Mouse (Mus musculus) inflammation-experienced regulatory T-cells, adult 6 months (primary cell): ENCODE measurements around the gene Gm4340. TPM values are rescaled to one million over a fixed set of nuclear protein-coding genes. Genes with fewer than 3 reads are reported as not detected.
"Not testable (repeated sequence)": the region's sequence is repeated elsewhere in the genome, so short reads cannot be mapped to it uniquely, and the experiment has no call there.

ENCODE experiments used
- ATAC-seq: one replicate; pipeline ENCODE4 v1.8.0; 2017
- polyA plus RNA-seq, 3 experiments: library from polyadenylated mRNA; unstranded; fragments of 100-300 nt; shearing (Covaris generic); gene quantifications; one replicate each; pipeline ENCODE4 v1.2.1; 2017

Gm4340 gene
- not detected for polyA plus RNA-seq

DNA sequence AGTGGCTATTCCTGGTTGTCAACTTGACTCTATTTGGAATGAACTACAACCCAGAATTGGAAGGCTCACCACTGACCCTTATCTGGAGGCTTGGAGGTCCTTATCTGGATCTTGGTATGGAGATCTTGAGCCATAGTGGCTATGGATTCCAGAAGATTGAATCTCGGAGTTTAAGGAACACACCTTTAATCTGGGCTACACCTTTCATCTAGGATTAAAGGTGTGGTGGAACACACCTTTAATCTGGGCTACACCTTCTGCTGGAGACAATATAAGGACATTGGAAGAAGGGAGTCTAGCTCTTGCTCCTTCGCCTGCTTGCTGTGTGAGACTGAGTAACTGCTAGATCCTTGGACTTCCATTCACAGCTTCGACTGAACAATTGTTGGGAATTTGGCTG, at the start of gene Gm4340:
Gene Gm4340, plus strand, starts transcription at position 301 of the 400 bp plus-strand sequence.
- ATAC-seq: not testable (repeated sequence)

DNA sequence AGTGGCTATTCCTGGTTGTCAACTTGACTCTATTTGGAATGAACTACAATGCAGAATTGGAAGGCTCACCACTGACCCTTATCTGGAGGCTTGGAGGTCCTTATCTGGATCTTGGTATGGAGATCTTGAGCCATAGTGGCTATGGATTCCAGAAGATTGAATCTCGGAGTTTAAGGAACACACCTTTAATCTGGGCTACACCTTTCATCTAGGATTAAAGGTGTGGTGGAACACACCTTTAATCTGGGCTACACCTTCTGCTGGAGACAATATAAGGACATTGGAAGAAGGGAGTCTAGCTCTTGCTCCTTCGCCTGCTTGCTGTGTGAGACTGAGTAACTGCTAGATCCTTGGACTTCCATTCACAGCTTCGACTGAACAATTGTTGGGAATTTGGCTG, 42.6 kb upstream of the Gm4340 start, which contains the start of gene Gm6763:
Gene Gm6763, plus strand, starts transcription at position 301 of the 400 bp plus-strand sequence.
- not testable (repeated sequence) for ATAC-seq

DNA sequence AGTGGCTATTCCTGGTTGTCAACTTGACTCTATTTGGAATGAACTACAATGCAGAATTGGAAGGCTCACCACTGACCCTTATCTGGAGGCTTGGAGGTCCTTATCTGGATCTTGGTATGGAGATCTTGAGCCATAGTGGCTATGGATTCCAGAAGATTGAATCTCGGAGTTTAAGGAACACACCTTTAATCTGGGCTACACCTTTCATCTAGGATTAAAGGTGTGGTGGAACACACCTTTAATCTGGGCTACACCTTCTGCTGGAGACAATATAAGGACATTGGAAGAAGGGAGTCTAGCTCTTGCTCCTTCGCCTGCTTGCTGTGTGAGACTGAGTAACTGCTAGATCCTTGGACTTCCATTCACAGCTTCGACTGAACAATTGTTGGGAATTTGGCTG, 34.1 kb upstream of the Gm4340 start, which contains the start of gene Gm8764:
Gene Gm8764, plus strand, starts transcription at position 301 of the 400 bp plus-strand sequence.
- ATAC-seq: not testable (repeated sequence)

DNA sequence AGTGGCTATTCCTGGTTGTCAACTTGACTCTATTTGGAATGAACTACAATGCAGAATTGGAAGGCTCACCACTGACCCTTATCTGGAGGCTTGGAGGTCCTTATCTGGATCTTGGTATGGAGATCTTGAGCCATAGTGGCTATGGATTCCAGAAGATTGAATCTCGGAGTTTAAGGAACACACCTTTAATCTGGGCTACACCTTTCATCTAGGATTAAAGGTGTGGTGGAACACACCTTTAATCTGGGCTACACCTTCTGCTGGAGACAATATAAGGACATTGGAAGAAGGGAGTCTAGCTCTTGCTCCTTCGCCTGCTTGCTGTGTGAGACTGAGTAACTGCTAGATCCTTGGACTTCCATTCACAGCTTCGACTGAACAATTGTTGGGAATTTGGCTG, 25.6 kb upstream of the Gm4340 start, which contains the start of gene Gm21304:
Gene Gm21304, plus strand, starts transcription at position 301 of the 400 bp plus-strand sequence.
- not testable (repeated sequence) for ATAC-seq

DNA sequence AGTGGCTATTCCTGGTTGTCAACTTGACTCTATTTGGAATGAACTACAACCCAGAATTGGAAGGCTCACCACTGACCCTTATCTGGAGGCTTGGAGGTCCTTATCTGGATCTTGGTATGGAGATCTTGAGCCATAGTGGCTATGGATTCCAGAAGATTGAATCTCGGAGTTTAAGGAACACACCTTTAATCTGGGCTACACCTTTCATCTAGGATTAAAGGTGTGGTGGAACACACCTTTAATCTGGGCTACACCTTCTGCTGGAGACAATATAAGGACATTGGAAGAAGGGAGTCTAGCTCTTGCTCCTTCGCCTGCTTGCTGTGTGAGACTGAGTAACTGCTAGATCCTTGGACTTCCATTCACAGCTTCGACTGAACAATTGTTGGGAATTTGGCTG, 17.1 kb upstream of the Gm4340 start, which contains the start of gene Gm21312:
Gene Gm21312, plus strand, starts transcription at position 301 of the 400 bp plus-strand sequence.
- ATAC-seq: not testable (repeated sequence)

DNA sequence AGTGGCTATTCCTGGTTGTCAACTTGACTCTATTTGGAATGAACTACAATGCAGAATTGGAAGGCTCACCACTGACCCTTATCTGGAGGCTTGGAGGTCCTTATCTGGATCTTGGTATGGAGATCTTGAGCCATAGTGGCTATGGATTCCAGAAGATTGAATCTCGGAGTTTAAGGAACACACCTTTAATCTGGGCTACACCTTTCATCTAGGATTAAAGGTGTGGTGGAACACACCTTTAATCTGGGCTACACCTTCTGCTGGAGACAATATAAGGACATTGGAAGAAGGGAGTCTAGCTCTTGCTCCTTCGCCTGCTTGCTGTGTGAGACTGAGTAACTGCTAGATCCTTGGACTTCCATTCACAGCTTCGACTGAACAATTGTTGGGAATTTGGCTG, 8.6 kb upstream of the Gm4340 start, which contains the start of gene Gm20765:
Gene Gm20765, plus strand, starts transcription at position 301 of the 400 bp plus-strand sequence.
- ATAC-seq: not testable (repeated sequence)

DNA sequence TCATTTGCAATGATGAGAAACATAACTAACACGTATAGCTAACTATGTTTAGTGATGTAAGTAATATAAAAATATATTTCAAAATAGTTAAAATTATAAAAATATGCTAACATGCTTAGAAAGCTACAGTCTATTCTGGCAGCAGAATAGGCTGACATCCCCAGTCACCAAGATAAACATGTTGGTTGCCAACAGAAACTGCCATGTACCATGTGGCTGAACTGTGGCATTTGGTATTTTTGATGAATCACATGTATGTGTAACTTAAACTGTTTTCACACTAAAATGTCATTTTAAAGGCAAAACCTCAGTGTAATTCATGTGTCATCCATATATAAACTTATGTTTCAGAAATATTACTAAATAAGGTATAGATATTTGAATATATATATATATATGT, 15.8 kb downstream of the Gm4340 start:
- no peak for ATAC-seq

DNA sequence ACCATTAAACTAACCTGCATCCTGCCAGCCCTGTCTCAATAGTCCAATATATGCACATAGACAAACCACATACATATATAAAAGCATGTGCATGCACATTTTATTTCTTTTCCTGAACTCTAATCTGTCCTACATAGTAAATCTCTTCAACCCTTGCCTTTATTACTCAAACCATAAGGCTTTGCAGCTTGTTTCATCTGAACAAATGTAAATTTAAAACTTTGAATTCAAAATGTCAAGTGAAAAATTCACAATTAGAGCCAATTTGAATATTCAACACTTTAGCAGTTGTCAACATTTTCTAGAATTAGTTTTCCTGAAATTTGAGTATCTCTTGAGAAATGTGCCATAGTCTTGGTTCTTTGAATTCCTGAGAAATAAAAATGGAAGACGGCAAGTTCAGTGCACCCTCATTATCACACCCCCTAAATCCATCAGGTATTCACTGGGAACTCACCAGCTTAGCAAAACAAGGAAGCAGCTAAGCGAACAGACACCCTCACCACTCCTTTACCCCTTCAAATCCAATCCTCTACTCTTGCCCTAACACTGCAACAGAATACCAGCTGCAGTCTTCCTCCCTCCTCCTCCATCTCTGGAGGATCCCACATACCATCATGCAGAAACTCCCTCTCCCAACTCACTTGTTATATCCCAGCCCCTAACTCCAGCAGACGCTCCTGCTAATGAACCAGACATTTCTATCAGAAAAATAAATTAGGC, 16.6 kb downstream of the Gm4340 start:
- no peak for ATAC-seq

DNA sequence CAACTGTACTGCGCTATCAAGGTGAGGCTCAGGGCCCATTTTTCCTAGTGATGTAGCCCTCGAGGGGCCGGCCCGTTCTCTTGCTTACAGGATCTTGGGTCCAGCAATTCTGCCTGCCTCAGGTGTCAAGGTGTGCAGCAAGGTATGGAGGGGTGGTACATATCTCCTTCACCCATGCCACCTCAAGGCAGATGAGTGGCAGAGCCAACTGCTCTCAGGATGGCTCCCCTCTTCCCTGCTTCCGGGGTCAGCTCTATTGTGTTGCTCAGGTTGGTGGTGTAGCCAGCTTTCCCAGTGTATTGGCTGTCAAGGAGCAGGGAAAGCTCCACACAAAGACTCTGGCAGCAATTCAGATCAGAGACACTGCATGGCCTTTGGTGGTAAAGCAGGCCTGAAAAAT, 20.7 kb downstream of the Gm4340 start:
- ATAC-seq: no peak

DNA sequence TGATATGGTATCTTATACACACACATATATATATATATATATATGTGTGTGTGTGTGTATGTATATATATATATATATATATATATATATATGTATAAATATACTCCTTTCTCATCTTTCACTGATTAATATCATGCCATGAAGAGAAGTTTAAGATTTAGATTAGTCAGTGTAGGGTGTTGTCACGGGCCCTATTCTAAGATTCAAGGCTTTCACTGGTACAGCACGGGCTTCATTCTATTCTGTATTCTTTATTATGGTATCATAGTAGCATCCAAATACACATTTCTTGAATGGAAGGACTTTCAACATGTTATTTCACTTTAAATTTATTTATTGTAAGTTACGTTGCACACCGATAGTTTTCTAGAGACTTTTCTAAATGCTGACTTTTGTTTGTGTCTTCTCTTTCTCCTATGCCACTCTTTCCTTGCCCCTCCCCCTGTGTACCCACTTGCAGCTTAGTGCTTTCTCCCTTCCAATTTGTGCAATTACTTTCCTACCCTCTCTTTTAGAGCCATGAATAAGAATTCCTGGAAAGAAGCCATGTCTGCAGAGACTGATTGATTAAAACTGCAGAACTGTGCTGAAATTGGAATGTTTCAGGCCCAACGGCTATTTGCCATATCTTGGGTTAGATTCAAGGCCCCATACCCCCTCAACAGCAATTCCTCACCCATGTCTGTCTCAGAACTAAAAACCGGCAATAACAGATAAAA, 26.6 kb downstream of the Gm4340 start:
- ATAC-seq: no peak

Other genes with a start within 250 kb of the Gm4340 start
- gene Gm21293, start 51.1 kb upstream of the Gm4340 start, polyA plus RNA-seq: not detected
- not detected for gene Gm6763, start 42.5 kb upstream of the Gm4340 start, polyA plus RNA-seq
- not detected for gene Gm8764, start 34.0 kb upstream of the Gm4340 start, polyA plus RNA-seq
- not detected for gene Gm21304, start 25.5 kb upstream of the Gm4340 start, polyA plus RNA-seq
- not detected for gene Gm21312, start 17.0 kb upstream of the Gm4340 start, polyA plus RNA-seq
- gene Gm20765, start 8.5 kb upstream of the Gm4340 start, polyA plus RNA-seq: not detected